Mouse (Mus musculus) E14TG2a.4 (cell line): ENCODE results near the gene Ttc30a1.

Experiments used
- CTCF ChIP-seq: conservative IDR thresholded peaks from 2 replicates; pipeline ENCODE4 v1.5.1; 2014; ENCODE audit warnings: low read length
- POU5F1 ChIP-seq: IDR thresholded peaks from 2 replicates; pipeline ENCODE4 v1.6.1; 2014; ENCODE audit warnings: low read length, borderline replicate concordance

DNA sequence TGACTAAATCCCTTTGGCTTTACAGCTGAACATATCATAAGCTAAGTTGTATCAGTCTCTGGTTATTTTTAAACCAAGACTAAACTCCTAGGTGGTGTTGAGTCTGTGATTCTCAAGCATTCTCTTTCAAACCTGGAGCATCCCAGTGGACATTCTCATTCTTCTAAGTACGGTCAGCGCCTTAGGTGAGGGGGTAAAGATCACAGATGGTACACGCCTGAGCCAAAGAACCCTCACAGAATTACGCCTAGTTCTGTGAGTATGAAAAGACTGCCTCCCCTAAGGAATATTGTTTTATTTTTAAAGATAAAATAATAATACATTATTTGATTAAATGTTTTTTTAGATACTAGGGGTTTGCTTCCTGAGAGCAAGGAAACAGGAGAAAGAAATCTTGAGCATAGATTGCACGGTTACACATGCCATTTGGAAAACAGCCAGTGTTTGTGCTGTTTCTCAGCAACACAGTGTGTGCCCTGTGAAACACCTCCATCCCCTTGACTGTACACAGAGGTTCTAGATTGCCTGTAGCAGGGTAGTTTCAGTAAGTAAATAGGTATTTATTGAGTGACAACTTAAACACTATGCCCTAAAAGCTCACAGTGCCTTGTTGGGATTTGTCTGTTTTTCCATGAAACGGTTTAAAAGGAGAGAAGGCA is 51.9 kb downstream of the Ttc30a1 start:
- TF ChIP-seq CTCF (no peak), POU5F1 (no peak)
